Mouse (Mus musculus) myocyte (in vitro differentiated cells): ENCODE data around the gene Btbd2. TPM values are rescaled to one million over a fixed set of nuclear protein-coding genes. Genes with fewer than 3 reads are reported as not detected.

ENCODE experiments used
- H3K27me3 ChIP-seq: one replicate; pipeline ENCODE4 v1.6.1; 2011; ENCODE audit not compliant: control insufficient read depth, insufficient read depth, insufficient read length
- H3K36me3 ChIP-seq: one replicate; pipeline ENCODE4 v1.6.1; 2011; ENCODE audit not compliant: control insufficient read depth, insufficient read depth
- H3K4me2 ChIP-seq: one replicate; pipeline ENCODE4 v1.6.1; 2011; ENCODE audit warnings: low read depth, control low read depth
- H3K4me3 ChIP-seq: one replicate; pipeline ENCODE4 v1.5.1; 2011; ENCODE audit warnings: mild to moderate bottlenecking, control low read depth, moderate library complexity
- H3K79me2 ChIP-seq: one replicate; pipeline ENCODE4 v1.6.1; 2011; ENCODE audit not compliant: control insufficient read depth, insufficient read depth
- H3ac ChIP-seq: one replicate; pipeline ENCODE4 v1.6.1; 2011; ENCODE audit not compliant: control insufficient read depth, insufficient read length
- CEBPB ChIP-seq: IDR thresholded peaks from 2 replicates; pipeline ENCODE4 v1.6.1; 2011; ENCODE audit warnings: mild to moderate bottlenecking, moderate library complexity; ENCODE audit not compliant: poor library complexity, insufficient read depth, severe bottlenecking
- E2F4 ChIP-seq: IDR thresholded peaks from one replicate; pipeline ENCODE4 v1.6.1; 2011; ENCODE audit warnings: mild to moderate bottlenecking, control low read depth, moderate library complexity; ENCODE audit not compliant: insufficient read depth
- MAX ChIP-seq: IDR thresholded peaks from one replicate; pipeline ENCODE4 v1.6.1; 2011; ENCODE audit warnings: low read depth, mild to moderate bottlenecking, control low read depth
- MYOD1 ChIP-seq, 3 experiments: IDR thresholded peaks; one replicate each; pipeline ENCODE4 v1.6.1; 2011; ENCODE audit warnings: control low read depth in 2 of 3, low read depth in 2 of 3, mild to moderate bottlenecking in 2 of 3, moderate library complexity in 1 of 3; ENCODE audit not compliant: insufficient read length in 2 of 3, control insufficient read depth in 1 of 3
- MYOG ChIP-seq, 3 experiments: IDR thresholded peaks; one replicate each; pipeline ENCODE4 v1.6.1; 2011; ENCODE audit warnings: control low read depth in 2 of 3, low read depth in 2 of 3, mild to moderate bottlenecking in 2 of 3; ENCODE audit not compliant: insufficient read length in 2 of 3, control insufficient read depth in 1 of 3, insufficient read depth in 1 of 3
- POLR2A ChIP-seq: IDR thresholded peaks from one replicate; pipeline ENCODE4 v1.6.1; 2011; ENCODE audit warnings: low read depth, mild to moderate bottlenecking, control low read depth, moderate library complexity; ENCODE audit not compliant: insufficient read length
- POLR2AphosphoS2 ChIP-seq: IDR thresholded peaks from one replicate; pipeline ENCODE4 v1.6.1; 2011; ENCODE audit warnings: low read depth, control low read depth; ENCODE audit not compliant: insufficient read length
- REST ChIP-seq: IDR thresholded peaks from one replicate; pipeline ENCODE4 v1.6.1; 2011; ENCODE audit warnings: mild to moderate bottlenecking, control low read depth, moderate library complexity; ENCODE audit not compliant: insufficient read depth, insufficient read length
- SRF ChIP-seq: IDR thresholded peaks from one replicate; pipeline ENCODE4 v1.6.1; 2011; ENCODE audit warnings: low read depth; ENCODE audit not compliant: control insufficient read depth, insufficient read length
- TCF12 ChIP-seq: IDR thresholded peaks from one replicate; pipeline ENCODE4 v1.6.1; 2011; ENCODE audit warnings: mild to moderate bottlenecking, control low read depth; ENCODE audit not compliant: poor library complexity, insufficient read depth, severe bottlenecking
- TCF3 ChIP-seq: IDR thresholded peaks from one replicate; pipeline ENCODE4 v1.6.1; 2011; ENCODE audit warnings: low read depth, control low read depth; ENCODE audit not compliant: insufficient read length
- USF1 ChIP-seq: IDR thresholded peaks from one replicate; pipeline ENCODE4 v1.6.1; 2011; ENCODE audit warnings: low read depth, mild to moderate bottlenecking, control low read depth, moderate library complexity
- polyA plus RNA-seq: library from polyadenylated mRNA; unstranded; fragments of >200 nt; fragmentation: generic; extraction: Trizol; gene quantifications from one replicate; pipeline ENCODE4 v1.2.1, GENCODE M21; 2012; ENCODE audit warnings: missing spikeins

The Btbd2 gene
- polyA plus RNA-seq, 1 experiment = 55.9 TPM

GRCm38 (mm10) chr10:80677942-80678436, 21.1 kb upstream of the Btbd2 start, which contains the start of gene Mknk2:
Gene Mknk2 (minus strand): TSS chr10:80678112.
- TF ChIP-seq POLR2A = peak; percentile 55
- no peak for TF ChIP-seq E2F4
- TF ChIP-seq MYOG (IDR thresholded peaks at IDR 0.05; ENCODE audit: control insufficient read depth in 1 of 3, insufficient read depth in 1 of 3, insufficient read length in 2 of 3, low read depth in 2 of 3) = peak in 1 of 3 experiments; percentile 61
- peak; percentile 61 for TF ChIP-seq POLR2AphosphoS2
- TF ChIP-seq TCF3 = no peak
- TF ChIP-seq MYOD1 (IDR thresholded peaks at IDR 0.05; ENCODE audit: control insufficient read depth in 1 of 3, insufficient read length in 2 of 3, low read depth in 2 of 3) = peak in 1 of 3 experiments; percentile 65
- TF ChIP-seq CEBPB = no peak
- no peaks in the 10 kb centered on the region for H3K36me3 ChIP-seq
- H3K79me2 ChIP-seq = peaks cover 27% of the 10 kb centered on the region
- H3K4me2 ChIP-seq = peak within 1 kb of the TSS; percentile 83
- no peaks in the 10 kb centered on the region for H3K27me3 ChIP-seq
- H3ac ChIP-seq = peak within 1 kb of the TSS; percentile 50
- H3K4me3 ChIP-seq = peak within 1 kb of the TSS; percentile 62

GRCm38 (mm10) chr10:80677128-80677875, 20.4 kb upstream of the Btbd2 start:
- H3K36me3 ChIP-seq = no peaks in the 10 kb centered on the region
- H3K27me3 ChIP-seq = no peaks in the 10 kb centered on the region
- H3K79me2 ChIP-seq = peaks cover 34% of the 10 kb centered on the region
- peak overlapping the region; percentile 62 for H3K4me3 ChIP-seq
- TF ChIP-seq CEBPB = 0 out of 2 replicates have a peak, but pooled peaks have one; percentile 10
- no peak for TF ChIP-seq USF1
- TF ChIP-seq TCF3 = no peak
- H3ac ChIP-seq = peak overlapping the region; percentile 50
- H3K4me2 ChIP-seq = peak overlapping the region; percentile 83

GRCm38 (mm10) chr10:80676198-80676928, 19.5 kb upstream of the Btbd2 start:
- Histone ChIP-seq H3K27me3 (no peaks in the 10 kb centered on the region), H3K4me3 (peak overlapping the region; percentile 62), H3K4me2 (peak overlapping the region; percentile 83), H3K36me3 (no peaks in the 10 kb centered on the region), H3K79me2 (peaks cover 40% of the 10 kb centered on the region), H3ac (peak overlapping the region; percentile 50)
- TF ChIP-seq MYOD1 (IDR thresholded peaks at IDR 0.05; ENCODE audit: control insufficient read depth in 1 of 3, insufficient read length in 2 of 3, low read depth in 2 of 3) (peak in 1 of 3 experiments; percentile 4), POLR2AphosphoS2 (peak; percentile 99), TCF3 (no peak), REST (no peak), MYOG (IDR thresholded peaks at IDR 0.05; ENCODE audit: control insufficient read depth in 1 of 3, insufficient read depth in 1 of 3, insufficient read length in 2 of 3, low read depth in 2 of 3) (peak in 1 of 3 experiments; percentile 41), POLR2A (peak; percentile 99), SRF (peak; percentile 39), TCF12 (no peak), MAX (no peak), CEBPB (no peak), E2F4 (no peak), USF1 (peak; percentile 72)

GRCm38 (mm10) chr10:80675405-80676197, 18.7 kb upstream of the Btbd2 start:
- peak overlapping the region; percentile 62 for H3K4me3 ChIP-seq
- H3K27me3 ChIP-seq = no peaks in the 10 kb centered on the region
- peaks cover 6% of the 10 kb centered on the region for H3K36me3 ChIP-seq
- peak overlapping the region; percentile 78 for H3K4me2 ChIP-seq
- H3ac ChIP-seq = peak overlapping the region; percentile 50
- H3K79me2 ChIP-seq = peaks cover 41% of the 10 kb centered on the region
- TF ChIP-seq MYOG (IDR thresholded peaks at IDR 0.05; ENCODE audit: control insufficient read depth in 1 of 3, insufficient read depth in 1 of 3, insufficient read length in 2 of 3, low read depth in 2 of 3) (no peak), E2F4 (no peak), CEBPB (no peak), SRF (no peak), TCF12 (no peak), USF1 (no peak), TCF3 (no peak), MAX (no peak), POLR2AphosphoS2 (no peak), REST (no peak)
